Mouse (Mus musculus): ENCODE results near the gene Cenph. TPM values are rescaled to one million over a fixed set of nuclear protein-coding genes. Genes with fewer than 3 reads are reported as not detected.

Gene Cenph
- polyA plus RNA-seq, 1 experiment from 2014 or later = 47.9 TPM

- no peaks in the 10 kb centered on the region for H3K9me3 ChIP-seq (ENCODE audit: low read depth, low read length)
- H3K27ac ChIP-seq (ENCODE audit: low read depth) = peak overlapping the region; percentile 63; the same call in 1 of the 2 replicates
- WGBS = 13% methylated on average over 8 of the region's 8 CpGs
- ATAC-seq (ENCODE audit: insufficient read depth) (peak; percentile 20; the same call in 1 of the 2 replicates), DNase-seq (no peak)
- H3K4me3 ChIP-seq (ENCODE audit: low read depth, low read length) = peak overlapping the region; percentile 90
- peak overlapping the region; percentile 71 for H3K4me2 ChIP-seq
- no peaks in the 10 kb centered on the region for H3K27me3 ChIP-seq (ENCODE audit: insufficient read depth, low read length)
- peaks cover 38% of the 10 kb centered on the region for H3K36me3 ChIP-seq (ENCODE audit: insufficient read depth)
- no peak for TF ChIP-seq CTCF (IDR thresholded peaks at IDR 0.05; ENCODE audit: low read depth)
- H3K9ac ChIP-seq = peak overlapping the region; percentile 80
- H3K4me1 ChIP-seq (ENCODE audit: insufficient read depth) = no peaks in the 10 kb centered on the region
Measured at GRCm38 (mm10) chr13:100776056-100776419, 339 bp upstream of the Cenph start.

DNA sequence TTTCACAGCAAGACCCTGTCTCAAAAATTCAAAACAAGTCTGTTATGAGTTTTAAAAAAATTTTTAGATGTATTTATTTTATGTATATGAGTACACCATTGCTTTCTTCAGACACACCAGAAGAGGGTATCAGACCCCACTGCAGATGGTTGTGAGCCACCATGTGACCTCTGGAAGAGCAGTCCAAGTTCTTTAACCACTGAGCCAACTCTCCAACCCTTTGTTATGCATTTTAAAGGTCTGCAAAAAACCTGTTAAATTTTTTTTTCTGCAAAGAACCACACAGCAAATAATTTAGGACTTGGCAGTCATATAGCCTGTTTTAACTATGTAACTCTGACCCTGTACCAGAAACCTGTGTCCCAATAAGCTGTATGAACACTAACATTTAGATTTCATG lies 995 bp downstream of the Cenph start:
- H3K9ac ChIP-seq = peak overlapping the region; percentile 80
- peaks cover 38% of the 10 kb centered on the region for H3K36me3 ChIP-seq (ENCODE audit: insufficient read depth)
- ATAC-seq (ENCODE audit: insufficient read depth) (no peak), DNase-seq (no peak)
- no peaks in the 10 kb centered on the region for H3K27me3 ChIP-seq (ENCODE audit: insufficient read depth, low read length)
- H3K9me3 ChIP-seq (ENCODE audit: low read depth, low read length) = no peaks in the 10 kb centered on the region
- TF ChIP-seq CTCF (IDR thresholded peaks at IDR 0.05; ENCODE audit: low read depth) = no peak
- peak overlapping the region; percentile 71 for H3K4me2 ChIP-seq
- H3K27ac ChIP-seq (ENCODE audit: low read depth) = no peak overlapping the region
- H3K4me1 ChIP-seq (ENCODE audit: insufficient read depth) = no peaks in the 10 kb centered on the region
- H3K4me3 ChIP-seq (ENCODE audit: low read depth, low read length) = peak overlapping the region; percentile 90

GRCm38 (mm10) chr13:100755329-100755728 lies 20.4 kb downstream of the Cenph start:
- no peak for ATAC-seq (ENCODE audit: insufficient read depth)
- Histone ChIP-seq H3K36me3 (ENCODE audit: insufficient read depth) (peaks cover 11% of the 10 kb centered on the region), H3K9ac (no peak overlapping the region), H3K27ac (ENCODE audit: low read depth) (no peak overlapping the region), H3K4me3 (ENCODE audit: low read depth, low read length) (no peak overlapping the region), H3K4me1 (ENCODE audit: insufficient read depth) (no peaks in the 10 kb centered on the region), H3K4me2 (no peak overlapping the region), H3K9me3 (ENCODE audit: low read depth, low read length) (no peaks in the 10 kb centered on the region), H3K27me3 (ENCODE audit: insufficient read depth, low read length) (no peaks in the 10 kb centered on the region)
- no peak for DNase-seq
- WGBS = 65% methylated on average over 2 of the region's 2 CpGs
- TF ChIP-seq CTCF (IDR thresholded peaks at IDR 0.05; ENCODE audit: low read depth) = no peak

- no peak for TF ChIP-seq CTCF (IDR thresholded peaks at IDR 0.05; ENCODE audit: low read depth)
- H3K27ac ChIP-seq (ENCODE audit: low read depth) = no peak overlapping the region
- no peak overlapping the region for H3K4me3 ChIP-seq (ENCODE audit: low read depth, low read length)
- no peak for ATAC-seq (ENCODE audit: insufficient read depth)
- DNase-seq = no peak
- no peak overlapping the region for H3K4me2 ChIP-seq
- H3K36me3 ChIP-seq (ENCODE audit: insufficient read depth) = no peaks in the 10 kb centered on the region
- H3K27me3 ChIP-seq (ENCODE audit: insufficient read depth, low read length) = no peaks in the 10 kb centered on the region
- WGBS = 64% methylated on average over 4 of the region's 4 CpGs
- H3K4me1 ChIP-seq (ENCODE audit: insufficient read depth) = no peaks in the 10 kb centered on the region
- H3K9ac ChIP-seq = no peak overlapping the region
- H3K9me3 ChIP-seq (ENCODE audit: low read depth, low read length) = no peaks in the 10 kb centered on the region
Measured at GRCm38 (mm10) chr13:100754186-100754585, 21.5 kb downstream of the Cenph start.

- no peaks in the 10 kb centered on the region for H3K9me3 ChIP-seq (ENCODE audit: low read depth, low read length)
- H3K27ac ChIP-seq (ENCODE audit: low read depth) = no peak overlapping the region
- no peak overlapping the region for H3K4me2 ChIP-seq
- H3K4me3 ChIP-seq (ENCODE audit: low read depth, low read length) = no peak overlapping the region
- no peak for TF ChIP-seq CTCF (IDR thresholded peaks at IDR 0.05; ENCODE audit: low read depth)
- DNase-seq (no peak), ATAC-seq (ENCODE audit: insufficient read depth) (no peak)
- WGBS = 69% methylated on average over 6 of the region's 6 CpGs
- H3K4me1 ChIP-seq (ENCODE audit: insufficient read depth) = no peaks in the 10 kb centered on the region
- H3K27me3 ChIP-seq (ENCODE audit: insufficient read depth, low read length) = no peaks in the 10 kb centered on the region
- H3K9ac ChIP-seq = no peak overlapping the region
- H3K36me3 ChIP-seq (ENCODE audit: insufficient read depth) = no peaks in the 10 kb centered on the region
Measured at GRCm38 (mm10) chr13:100753011-100753410, 22.7 kb downstream of the Cenph start.

DNA sequence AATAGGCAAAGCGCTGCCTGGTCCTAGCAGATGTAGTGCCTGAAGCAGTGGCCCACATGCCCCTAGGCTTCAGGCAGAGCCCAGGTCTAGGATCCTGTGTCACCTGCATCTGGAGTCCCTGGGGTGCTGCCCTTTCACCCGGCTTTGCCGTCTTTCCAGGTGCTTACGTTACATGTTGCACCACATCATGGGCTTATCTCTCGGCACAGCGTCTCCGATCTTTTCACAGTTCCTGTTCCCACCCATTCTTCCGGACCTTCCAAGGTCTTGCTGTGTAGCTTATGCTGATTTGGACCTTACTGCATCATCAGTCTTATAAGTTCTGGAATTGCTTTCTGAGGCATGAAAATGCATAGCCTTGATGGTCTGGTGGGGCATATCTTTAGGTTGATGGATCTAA lies 23.2 kb downstream of the Cenph start:
- Histone ChIP-seq H3K27me3 (ENCODE audit: insufficient read depth, low read length) (no peaks in the 10 kb centered on the region), H3K9ac (no peak overlapping the region), H3K27ac (ENCODE audit: low read depth) (no peak overlapping the region), H3K36me3 (ENCODE audit: insufficient read depth) (no peaks in the 10 kb centered on the region), H3K4me2 (no peak overlapping the region), H3K9me3 (ENCODE audit: low read depth, low read length) (no peaks in the 10 kb centered on the region), H3K4me1 (ENCODE audit: insufficient read depth) (no peaks in the 10 kb centered on the region), H3K4me3 (ENCODE audit: low read depth, low read length) (no peak overlapping the region)
- WGBS = 79% methylated on average over 8 of the region's 8 CpGs
- ATAC-seq (ENCODE audit: insufficient read depth) (no peak), DNase-seq (no peak)
- TF ChIP-seq CTCF (IDR thresholded peaks at IDR 0.05; ENCODE audit: low read depth) = no peak

- Histone ChIP-seq H3K36me3 (ENCODE audit: insufficient read depth) (no peaks in the 10 kb centered on the region), H3K4me2 (no peak overlapping the region), H3K27me3 (ENCODE audit: insufficient read depth, low read length) (no peaks in the 10 kb centered on the region), H3K9me3 (ENCODE audit: low read depth, low read length) (no peaks in the 10 kb centered on the region), H3K4me1 (ENCODE audit: insufficient read depth) (no peaks in the 10 kb centered on the region), H3K4me3 (ENCODE audit: low read depth, low read length) (no peak overlapping the region), H3K9ac (no peak overlapping the region), H3K27ac (ENCODE audit: low read depth) (no peak overlapping the region)
- ATAC-seq (ENCODE audit: insufficient read depth) (no peak), DNase-seq (no peak)
- no peak for TF ChIP-seq CTCF (IDR thresholded peaks at IDR 0.05; ENCODE audit: low read depth)
- WGBS = 74% methylated on average over 3 of the region's 3 CpGs
Measured at GRCm38 (mm10) chr13:100751402-100751801, 24.3 kb downstream of the Cenph start.

DNA sequence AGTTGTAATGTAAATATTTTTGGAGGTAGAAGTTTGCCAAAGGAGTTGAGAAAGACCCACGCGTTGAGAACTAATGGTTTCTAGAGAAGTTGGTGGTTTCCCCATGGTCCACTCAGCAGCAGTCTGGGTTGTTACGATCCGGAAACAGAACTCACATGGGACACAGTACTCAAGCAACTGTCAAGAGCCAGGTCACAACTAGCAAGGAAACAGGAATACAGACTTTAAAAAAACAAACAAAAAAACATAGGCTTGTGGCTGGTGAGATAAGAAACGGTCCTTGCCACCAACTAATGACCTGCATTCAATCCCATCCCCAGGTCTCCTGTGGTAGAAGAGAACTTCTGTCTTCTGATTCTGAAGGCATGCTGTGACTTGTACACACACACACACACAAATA lies 24.9 kb downstream of the Cenph start:
- no peaks in the 10 kb centered on the region for H3K4me1 ChIP-seq (ENCODE audit: insufficient read depth)
- ATAC-seq (ENCODE audit: insufficient read depth) = no peak
- no peak overlapping the region for H3K9ac ChIP-seq
- H3K4me3 ChIP-seq (ENCODE audit: low read depth, low read length) = no peak overlapping the region
- 62% methylated on average over 5 of the region's 5 CpGs for WGBS
- no peaks in the 10 kb centered on the region for H3K27me3 ChIP-seq (ENCODE audit: insufficient read depth, low read length)
- no peak overlapping the region for H3K27ac ChIP-seq (ENCODE audit: low read depth)
- H3K4me2 ChIP-seq = no peak overlapping the region
- no peaks in the 10 kb centered on the region for H3K9me3 ChIP-seq (ENCODE audit: low read depth, low read length)
- no peak for TF ChIP-seq CTCF (IDR thresholded peaks at IDR 0.05; ENCODE audit: low read depth)
- DNase-seq = no peak
- no peaks in the 10 kb centered on the region for H3K36me3 ChIP-seq (ENCODE audit: insufficient read depth)
